Mouse (Mus musculus): ENCODE measurements around the gene Rsbn1. TPM values are rescaled to one million over a fixed set of nuclear protein-coding genes. Genes with fewer than 3 reads are reported as not detected.

Gene Rsbn1
- polyA plus RNA-seq, 1 experiment, result 22.2 TPM

- H3K27me3 ChIP-seq (ENCODE audit: control insufficient read depth, insufficient read depth, low read length, poor library complexity, severe bottlenecking), result no peaks in the 10 kb centered on the region
- H3K9me3 ChIP-seq (replicated peaks; ENCODE audit: control insufficient read depth, insufficient read depth, low read length, poor library complexity, severe bottlenecking), result no peaks in the 10 kb centered on the region
- H3K4me1 ChIP-seq (ENCODE audit: control insufficient read depth, insufficient read depth, low read length), result no peaks in the 10 kb centered on the region
- no peak overlapping the region for H3K27ac ChIP-seq (ENCODE audit: insufficient read depth, low read length)
- TF ChIP-seq EP300 (IDR thresholded peaks at IDR 0.05; ENCODE audit: insufficient read depth, low read depth, low read length), result no peak
- TF ChIP-seq CTCF (IDR thresholded peaks at IDR 0.05; ENCODE audit: low read depth, low read length), result peak; percentile 41
- no peak for TF ChIP-seq POLR2A (IDR thresholded peaks at IDR 0.05; ENCODE audit: insufficient read depth, low read length)
- no peak overlapping the region for H3K9ac ChIP-seq (ENCODE audit: low read depth, poor library complexity, severe bottlenecking)
- H3K4me3 ChIP-seq (ENCODE audit: low read depth, low read length), result no peak overlapping the region
- H3K36me3 ChIP-seq (ENCODE audit: control insufficient read depth, insufficient read depth, low read length, poor library complexity, severe bottlenecking), result peaks cover 3% of the 10 kb centered on the region; the same call in 1 of the 2 replicates
These were observed 96.2 kb downstream of the Rsbn1 start for GRCm38 (mm10) chr3:104009924-104010662.

DNA sequence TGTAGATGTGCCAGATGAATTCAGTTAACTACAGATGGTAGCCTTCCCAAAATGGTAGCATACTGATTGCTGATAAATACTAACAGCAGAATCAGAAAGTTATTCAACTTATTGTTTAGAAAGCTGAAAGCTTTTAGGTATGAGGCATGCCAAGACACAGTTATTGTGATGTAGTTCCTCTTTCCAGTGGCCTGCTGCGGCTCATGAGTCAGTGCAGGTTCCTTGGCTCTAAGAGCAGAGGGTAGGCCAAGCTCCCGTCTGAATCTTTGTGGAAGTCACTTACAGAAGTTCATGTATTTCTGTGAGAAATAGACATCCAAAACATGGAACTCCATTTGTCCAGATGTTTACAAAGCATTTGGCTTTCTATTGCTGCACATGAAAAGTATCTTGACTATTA, 98.1 kb downstream of the Rsbn1 start:
- H3K27me3 ChIP-seq (ENCODE audit: control insufficient read depth, insufficient read depth, low read length, poor library complexity, severe bottlenecking), result no peaks in the 10 kb centered on the region
- H3K9ac ChIP-seq (ENCODE audit: low read depth, poor library complexity, severe bottlenecking), result no peak overlapping the region
- no peak overlapping the region for H3K4me3 ChIP-seq (ENCODE audit: low read depth, low read length)
- no peak overlapping the region for H3K27ac ChIP-seq (ENCODE audit: insufficient read depth, low read length)
- H3K4me1 ChIP-seq (ENCODE audit: control insufficient read depth, insufficient read depth, low read length), result no peaks in the 10 kb centered on the region
- H3K36me3 ChIP-seq (ENCODE audit: control insufficient read depth, insufficient read depth, low read length, poor library complexity, severe bottlenecking), result 0 out of 2 replicates have a peak, but pooled peaks cover 2% of the 10 kb centered on the region
- no peaks in the 10 kb centered on the region for H3K9me3 ChIP-seq (replicated peaks; ENCODE audit: control insufficient read depth, insufficient read depth, low read length, poor library complexity, severe bottlenecking)
- TF ChIP-seq CTCF (IDR thresholded peaks at IDR 0.05; ENCODE audit: low read depth, low read length) (no peak), EP300 (IDR thresholded peaks at IDR 0.05; ENCODE audit: insufficient read depth, low read depth, low read length) (no peak), POLR2A (IDR thresholded peaks at IDR 0.05; ENCODE audit: insufficient read depth, low read length) (no peak)

Other genes with a start within 250 kb of the Rsbn1 start
- gene Olfml3, start 176.1 kb upstream of the Rsbn1 start, polyA plus RNA-seq (2011; ENCODE audit: insufficient read depth, insufficient read length, low read depth, missing spikeins), result 0.61 and 0.87 TPM in 2 replicates
- not detected in 2 replicates for gene Gm10964, start 174.8 kb upstream of the Rsbn1 start, polyA plus RNA-seq (2011; ENCODE audit: insufficient read depth, insufficient read length, low read depth, missing spikeins)
- 52.3 and 55.9 TPM in 2 replicates for gene Hipk1, start 122.6 kb upstream of the Rsbn1 start, polyA plus RNA-seq (2011; ENCODE audit: insufficient read depth, insufficient read length, low read depth, missing spikeins)
- 9.3 and 10.9 TPM in 2 replicates for gene Dclre1b, start 104.7 kb upstream of the Rsbn1 start, polyA plus RNA-seq (2011; ENCODE audit: insufficient read depth, insufficient read length, low read depth, missing spikeins)
- 14.6 and 15.6 TPM in 2 replicates for gene Ap4b1, start 104.6 kb upstream of the Rsbn1 start, polyA plus RNA-seq (2011; ENCODE audit: insufficient read depth, insufficient read length, low read depth, missing spikeins)
- not detected in 2 replicates for gene Gm43064, start 104.5 kb upstream of the Rsbn1 start, polyA plus RNA-seq (2011; ENCODE audit: insufficient read depth, insufficient read length, low read depth, missing spikeins)
- 0.91 TPM in 1 of 2 replicates, not detected in the other for gene Bcl2l15, start 81.5 kb upstream of the Rsbn1 start, polyA plus RNA-seq (2011; ENCODE audit: insufficient read depth, insufficient read length, low read depth, missing spikeins)
- 1.6 TPM in 1 of 2 replicates, not detected in the other for gene Ptpn22, start 54.3 kb upstream of the Rsbn1 start, polyA plus RNA-seq (2011; ENCODE audit: insufficient read depth, insufficient read length, low read depth, missing spikeins)
- gene Phtf1, start 54.0 kb downstream of the Rsbn1 start, polyA plus RNA-seq (2011; ENCODE audit: insufficient read depth, insufficient read length, low read depth, missing spikeins), result 21.8 TPM in 2 replicates

Data from ES-Bruce4 (cell line).